15 mouse cellular contexts compared by ENCODE assay signal in the genomic region with DNA sequence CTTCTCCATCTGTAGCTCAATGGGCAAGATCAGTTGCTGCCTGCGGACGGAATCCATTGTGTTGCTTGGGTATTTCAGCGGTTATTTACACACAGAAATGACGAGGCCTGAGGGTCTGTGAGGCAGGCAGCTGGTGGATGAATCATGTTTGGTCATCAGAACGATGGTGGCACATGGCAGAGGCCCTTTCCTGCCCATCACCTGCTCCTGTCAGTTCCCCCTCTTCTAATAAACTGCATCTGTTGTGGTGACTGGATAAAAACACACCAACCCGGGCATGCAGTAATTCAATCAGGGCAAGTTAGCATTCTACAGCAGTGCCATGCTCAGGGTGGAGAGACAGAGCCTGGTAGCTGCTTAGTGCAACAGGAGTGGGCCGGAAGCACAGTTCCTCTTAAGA. TPM values are rescaled to one million over a fixed set of nuclear protein-coding genes. Genes with fewer than 3 reads are reported as not detected.
DNase-seq lines count a peak whose midpoint lies in the region; ATAC-seq lines count a peak whose summit lies in the region.
"Had no signal": no experiment of that assay in that cellular context is flagged by ENCODE, and none has a peak within 500 bp of the region (broad histone marks: within the 10 kb centered on the region; RNA-seq: fewer than 3 reads in every experiment).

No protein-coding gene starts in this region.

- peak; percentile 6 for DNase-seq in embryo, embryonic 10.5 days (ENCODE audit: low spot score)
- no peak for DNase-seq in embryo, embryonic 9.5 days (ENCODE audit: extremely low spot score)
- DNase-seq in gastrocnemius, postnatal 25 days = peak; percentile 59
- DNase-seq in skeletal muscle tissue, adult 2 months (ENCODE audit: low read depth, low spot score) = peak; percentile 89
- no peak for DNase-seq in urinary bladder, postnatal 10 days (ENCODE audit: low spot score)
- DNase-seq: kidney, postnatal 10 days; lung, postnatal 14 days; thymus, adult 18-20 months had no signal

- H3K9me3 ChIP-seq in neural tube, embryonic 13.5 days = no peaks in the 10 kb centered on the region
- no peaks in the 10 kb centered on the region for H3K9me3 ChIP-seq in neural tube, embryonic 15.5 days (replicated peaks)
- H3K9me3 ChIP-seq: G1E; heart, embryonic 12.5 days; liver, embryonic 12.5 days had no signal

- peaks cover 11% of the 10 kb centered on the region; the same call in 1 of the 2 replicates for H3K4me1 ChIP-seq in neural tube, embryonic 13.5 days (replicated peaks)
- H3K4me1 ChIP-seq in neural tube, embryonic 15.5 days = 0 out of 2 replicates have a peak, but pooled peaks cover 4% of the 10 kb centered on the region
- H3K4me1 ChIP-seq: liver, embryonic 12.5 days had no signal

- H3K27ac ChIP-seq in neural tube, embryonic 13.5 days (replicated peaks) = 0 out of 2 replicates have a peak overlapping the region, but pooled peaks have one; percentile 33
- no peak overlapping the region for H3K27ac ChIP-seq in neural tube, embryonic 15.5 days (replicated peaks)
- H3K27ac ChIP-seq: liver, embryonic 12.5 days had no signal

- ATAC-seq in neural tube, embryonic 13.5 days (ENCODE audit: low read depth) = 0 out of 2 replicates have a peak, but pooled peaks have one; percentile 23
- ATAC-seq in neural tube, embryonic 15.5 days (ENCODE audit: low FRiP score) = no peak
- no peak for ATAC-seq in erythroid progenitor cell, adult 5-6 weeks (replicated peaks; ENCODE audit: low FRiP score, poor library complexity, severe bottlenecking)
- ATAC-seq: liver, embryonic 12.5 days had no signal

- no peak overlapping the region for H3K4me3 ChIP-seq in neural tube, embryonic 13.5 days
- no peak overlapping the region for H3K4me3 ChIP-seq in neural tube, embryonic 15.5 days (replicated peaks)
- H3K4me3 ChIP-seq: heart, embryonic 12.5 days; liver, embryonic 12.5 days had no signal

- no peak overlapping the region for H3K9ac ChIP-seq in neural tube, embryonic 13.5 days
- H3K9ac ChIP-seq in neural tube, embryonic 15.5 days (replicated peaks) = no peak overlapping the region
- H3K9ac ChIP-seq: heart, embryonic 12.5 days; liver, embryonic 12.5 days had no signal

- WGBS in neural tube, embryonic 13.5 days = 60% methylated on average over 7 of the region's 7 CpGs
- 46% methylated on average over 7 of the region's 7 CpGs for WGBS in neural tube, embryonic 15.5 days

- no peaks in the 10 kb centered on the region for H3K36me3 ChIP-seq in neural tube, embryonic 13.5 days
- H3K36me3 ChIP-seq in neural tube, embryonic 15.5 days = no peaks in the 10 kb centered on the region
- H3K36me3 ChIP-seq: G1E; liver, embryonic 12.5 days had no signal

- no peaks in the 10 kb centered on the region for H3K27me3 ChIP-seq in neural tube, embryonic 13.5 days
- H3K27me3 ChIP-seq in neural tube, embryonic 15.5 days (replicated peaks) = no peaks in the 10 kb centered on the region
- H3K27me3 ChIP-seq: heart, embryonic 12.5 days; liver, embryonic 12.5 days had no signal

- H3K4me2 ChIP-seq in neural tube, embryonic 13.5 days = no peak overlapping the region
- no peak overlapping the region for H3K4me2 ChIP-seq in neural tube, embryonic 15.5 days
- H3K4me2 ChIP-seq: heart, embryonic 12.5 days; liver, embryonic 12.5 days had no signal

RNA-seq across cellular contexts. Expression of a gene that starts 23.9 kb away (rescaled TPM):
- polyA plus RNA-seq in neural tube, embryonic 13.5 days (2015; fragmentation: Nextera tagmentation; extraction: Ambion mirVana) = 3.6 and 5.1 TPM in 2 replicates
- 3.0 and 3.3 TPM in 2 replicates for polyA plus RNA-seq in neural tube, embryonic 15.5 days (2015; fragmentation: Nextera tagmentation; extraction: Ambion mirVana)
- 10 to 100 TPM; 38.2 to 39.0 TPM for total RNA-seq in gastrocnemius, postnatal 25 days (2021)
- total RNA-seq in erythroid progenitor cell, adult 5-6 weeks (2015; ENCODE audit: low replicate concordance) = not detected in 2 replicates
- not detected in 2 replicates for total RNA-seq in erythroid progenitor cell, adult 5-6 weeks (2017; ENCODE audit: low replicate concordance)
- total RNA-seq: common myeloid progenitor, adult 5-6 weeks had no signal
- polyA plus RNA-seq: G1E had no signal

Comparison
In these comparisons a context has a peak if more than half of its experiments do, and no peak if none do; other contexts are left out.
1. DNase-seq: peak in embryo, embryonic 10.5 days (single experiment), gastrocnemius, postnatal 25 days (single experiment) and skeletal muscle tissue, adult 2 months (single experiment); none in embryo, embryonic 9.5 days (single experiment) and urinary bladder, postnatal 10 days (single experiment).
2. RNA of a gene that starts 23.9 kb away (total RNA-seq): 38.2 to 39.0 TPM in gastrocnemius, postnatal 25 days; not detected in erythroid progenitor cell, adult 5-6 weeks; every median in the first group is over 10 times any median in the second.